Mouse (Mus musculus) lung, adult 18-20 months (tissue): ENCODE data around the gene Akr1e1.
A peak's percentile ranks its signal among the peaks of the same experiment; 100 is the strongest.
"Not testable (repeated sequence)": the region's sequence is repeated elsewhere in the genome, so short reads cannot be mapped to it uniquely, and the experiment has no call there.

Experiments used
- DNase-seq, 2 experiments: peaks; one replicate each; pipeline ENCODE4 v3.0.0; 2022; ENCODE audit warnings: mixed read lengths in 2 of 2

The Akr1e1 gene

DNA sequence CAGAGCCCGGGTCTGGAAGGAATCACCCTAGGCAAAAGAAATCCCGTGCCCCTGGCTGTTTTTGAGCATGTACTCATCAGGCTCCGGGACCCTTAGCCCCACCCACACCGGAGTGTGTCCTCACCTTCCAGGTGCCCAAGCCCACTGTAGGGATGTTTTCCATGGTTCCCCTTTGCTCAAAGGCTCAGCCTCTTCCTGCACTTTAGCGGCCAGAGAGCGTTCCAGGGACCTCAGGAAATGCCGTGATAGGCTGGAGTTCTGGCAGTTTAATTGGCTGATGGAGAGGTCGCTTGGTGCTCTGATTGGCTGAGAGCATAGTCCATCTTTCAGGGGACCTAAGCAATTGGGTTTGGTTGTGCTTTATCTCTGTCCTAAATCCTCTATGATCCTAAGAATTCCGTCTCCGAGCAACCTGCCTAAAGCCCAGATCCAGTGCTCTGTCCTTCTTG is at the start of gene Akr1e1:
Gene Akr1e1, minus strand, starts transcription at position 214 of the 449 bp plus-strand sequence.
- peak; percentile 94 for DNase-seq

DNA sequence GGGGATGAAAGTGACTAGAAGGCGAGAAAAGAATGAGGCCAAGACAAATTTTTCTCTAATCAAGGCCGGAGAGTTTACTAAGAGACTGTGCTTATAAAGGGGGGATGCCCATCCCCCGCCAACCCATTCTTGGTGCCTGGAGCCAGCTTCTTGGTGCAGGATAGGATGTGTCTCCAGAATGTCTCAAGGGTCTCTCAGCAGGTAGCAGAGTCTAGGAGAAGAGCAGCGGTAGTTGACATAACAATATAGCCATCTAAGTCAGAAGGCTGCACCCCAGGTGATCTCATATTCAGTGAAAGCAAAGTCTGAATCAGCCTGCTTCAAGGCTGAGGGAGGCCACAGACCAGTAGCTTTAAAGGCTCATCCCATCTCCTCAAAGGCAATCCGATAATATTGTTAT is 49.4 kb upstream of the Akr1e1 start:
- no peak for DNase-seq

DNA sequence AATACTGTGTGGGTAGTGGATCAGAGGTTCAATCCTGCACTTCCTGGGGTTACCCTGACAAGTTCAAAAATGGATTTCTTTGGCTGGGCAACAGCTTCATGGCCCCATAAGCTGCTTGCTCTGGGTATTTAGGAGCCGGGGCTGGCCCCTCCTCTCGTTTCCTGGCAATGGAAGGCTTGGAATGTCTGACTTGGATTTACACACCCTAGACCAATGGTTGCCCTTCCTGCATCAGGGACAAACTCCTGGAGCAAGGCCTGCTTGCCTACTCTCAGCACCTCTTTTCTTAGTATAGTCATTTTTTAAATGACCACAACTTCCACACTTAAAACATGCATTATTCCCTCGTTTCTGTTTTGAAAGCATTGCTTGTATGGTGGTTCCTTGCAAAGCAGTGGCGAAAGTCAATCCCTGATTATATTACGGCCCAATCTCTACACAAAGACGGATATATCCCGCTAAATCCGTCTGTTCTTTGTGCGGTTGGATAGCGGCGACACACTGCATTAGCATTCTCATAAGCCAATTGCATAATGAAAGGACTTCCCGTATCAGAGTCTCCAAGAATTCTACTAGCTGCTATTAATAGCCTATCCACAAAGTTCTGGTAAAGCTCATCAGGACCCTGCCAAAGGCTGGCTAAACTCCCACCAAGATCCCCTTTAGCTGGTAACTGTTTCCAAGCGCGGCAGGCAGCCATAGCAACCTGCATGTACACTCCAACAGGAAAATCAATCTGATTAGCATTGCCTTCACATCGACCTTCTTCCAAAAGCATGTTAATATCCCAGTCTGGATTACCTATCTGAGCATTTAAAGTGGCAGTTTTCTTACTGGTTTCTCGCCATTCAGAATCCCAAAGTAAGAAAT is 47.5 kb upstream of the Akr1e1 start:
- DNase-seq = no peak

DNA sequence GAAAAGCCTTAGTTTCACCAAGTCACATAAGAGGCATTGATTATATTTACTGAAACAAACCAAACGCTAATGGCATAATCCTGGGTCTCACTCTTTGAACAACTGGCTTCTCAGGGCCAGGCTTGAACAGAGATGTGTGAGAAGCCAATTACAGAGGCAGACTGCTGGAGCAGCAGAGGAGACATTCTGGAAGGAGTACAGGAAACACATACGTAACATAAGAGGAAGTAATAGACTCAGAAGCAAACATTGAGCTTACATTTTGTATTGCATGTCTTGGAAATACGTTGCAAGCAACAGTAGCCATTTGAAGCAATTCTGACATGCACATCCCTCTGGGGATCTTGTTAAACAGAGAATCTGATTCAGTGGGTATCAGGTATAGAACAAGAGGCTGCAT is 41.2 kb upstream of the Akr1e1 start:
- no peak for DNase-seq

DNA sequence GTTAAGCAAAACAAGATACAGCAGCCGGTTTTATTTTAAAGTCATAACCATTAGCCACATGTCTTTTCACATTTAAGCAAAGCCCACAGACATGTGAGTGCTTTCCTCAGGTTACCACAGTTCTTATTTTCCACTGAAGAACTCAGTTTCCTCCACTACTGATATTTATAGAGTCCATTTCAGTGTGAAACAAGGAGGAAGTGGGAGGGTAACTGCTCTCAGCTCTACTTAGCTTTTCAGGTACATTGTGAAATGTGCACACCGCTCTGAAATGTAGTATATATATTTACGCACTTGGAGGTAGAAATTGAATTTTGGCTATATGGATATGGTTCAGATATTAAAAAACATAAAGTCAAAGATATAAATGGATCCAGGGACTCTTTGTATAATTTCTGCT is 36.3 kb upstream of the Akr1e1 start:
- DNase-seq = no peak

DNA sequence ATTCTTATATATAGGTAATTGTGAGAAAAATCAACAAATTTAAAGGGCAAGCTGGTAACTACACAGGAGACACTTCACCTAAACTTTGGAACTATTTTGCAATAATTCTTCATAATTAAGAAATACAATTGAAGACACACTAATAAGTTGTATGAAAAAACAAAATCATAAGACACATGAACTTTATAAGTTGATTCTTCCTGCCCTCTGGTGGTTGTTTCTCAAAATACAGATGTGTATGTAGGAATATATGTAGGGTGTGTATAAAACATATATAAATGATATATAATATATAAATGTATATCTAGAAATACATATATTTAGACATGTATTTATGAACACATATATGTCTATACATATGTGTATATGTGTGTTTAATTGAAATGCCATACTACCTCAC is 1.9 kb upstream of the Akr1e1 start:
- DNase-seq = no peak

DNA sequence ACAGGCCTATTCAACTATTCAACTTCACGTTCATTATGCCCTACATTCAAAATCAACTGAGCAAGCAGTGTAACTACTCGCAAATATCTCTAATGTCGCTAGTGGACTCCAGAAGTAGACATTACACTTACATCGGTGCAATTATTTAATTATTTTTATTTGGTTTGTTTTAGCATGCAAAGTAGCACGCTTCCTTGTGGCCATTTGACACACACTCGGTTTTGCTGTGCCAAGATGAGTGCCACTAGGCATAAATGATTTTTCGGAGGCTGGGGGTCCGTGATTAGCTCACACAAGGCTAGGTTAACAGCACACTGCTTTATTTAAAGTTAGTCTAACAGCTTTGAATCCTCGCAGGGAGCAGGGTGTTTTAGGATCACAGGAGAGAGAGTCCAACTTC is 444 bp downstream of the Akr1e1 start:
- DNase-seq = no peak

DNA sequence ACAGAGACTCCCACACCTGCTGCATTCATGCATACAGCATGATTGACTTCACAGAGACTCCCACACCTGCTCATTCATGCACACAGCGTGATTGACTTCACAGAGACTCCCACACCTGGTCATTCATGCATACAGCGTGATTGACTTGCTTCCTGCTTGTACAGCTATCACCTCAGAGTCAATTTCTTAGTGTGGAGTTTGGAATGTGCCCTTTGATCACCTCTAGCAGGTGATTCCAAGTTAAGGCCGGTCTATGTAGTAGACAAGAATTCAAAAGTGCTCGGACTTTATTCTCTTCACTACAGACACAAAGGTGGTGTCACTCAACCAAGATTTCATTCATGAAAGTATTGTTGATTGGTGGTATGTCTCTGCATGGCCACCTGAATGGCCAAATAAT is 2.2 kb downstream of the Akr1e1 start:
- DNase-seq = no peak

DNA sequence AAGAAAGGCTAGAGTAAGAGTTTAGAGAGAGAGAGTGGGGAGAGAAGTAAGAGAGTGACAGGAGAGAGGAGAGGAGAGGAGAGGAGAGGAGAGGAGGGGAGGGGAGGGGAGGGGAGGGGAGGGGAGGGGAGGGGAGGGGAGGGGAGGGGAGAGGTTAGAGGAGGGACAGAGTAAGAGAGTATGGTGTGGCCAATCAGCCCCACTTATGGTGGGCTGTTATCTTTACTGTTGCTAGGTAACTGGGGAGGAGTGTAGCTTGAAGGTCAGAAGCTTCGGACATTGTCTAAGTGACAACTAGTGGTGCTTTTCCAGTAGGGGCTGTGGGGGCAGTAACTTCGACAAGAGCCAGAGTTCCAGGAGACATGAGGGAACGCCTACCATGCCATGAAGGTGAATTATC is 5.5 kb downstream of the Akr1e1 start:
- not testable (repeated sequence) for DNase-seq

DNA sequence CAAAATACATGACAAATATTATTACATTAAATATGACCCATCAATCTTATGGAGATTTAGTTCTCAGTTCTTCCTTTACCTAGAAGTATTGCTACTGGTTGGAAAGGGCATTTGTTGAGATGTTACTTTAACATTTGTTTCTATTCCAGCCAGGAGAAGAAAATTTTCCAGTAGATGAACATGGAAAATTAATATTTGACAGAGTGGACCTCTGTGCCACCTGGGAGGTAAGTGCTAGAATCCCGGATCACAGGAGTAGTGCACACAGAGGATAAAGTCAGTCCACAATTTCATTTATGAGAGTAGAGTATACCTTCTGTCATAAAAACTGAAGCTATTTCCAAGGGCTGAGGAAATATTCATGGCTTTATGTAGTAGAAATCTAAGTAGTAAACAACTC is 32.1 kb downstream of the Akr1e1 start:
- DNase-seq = no peak

DNA sequence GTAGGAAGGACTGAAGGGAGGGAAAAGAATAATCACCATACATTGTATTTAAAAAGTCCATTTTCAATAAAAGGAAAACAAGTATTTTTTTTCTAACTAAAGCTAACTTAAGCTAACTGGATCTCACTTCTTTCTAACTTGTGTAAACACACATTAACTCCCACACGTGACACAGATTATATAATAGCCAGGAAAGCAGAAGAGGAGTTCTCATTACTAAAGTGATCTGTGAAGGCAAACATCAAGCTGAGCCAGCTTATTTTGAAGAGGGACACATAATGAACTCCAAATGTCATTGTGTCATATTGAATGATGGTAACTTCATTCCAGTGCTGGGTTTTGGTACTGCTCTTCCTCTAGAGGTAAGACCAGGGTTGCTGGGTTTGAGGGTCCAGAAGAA is 35.1 kb downstream of the Akr1e1 start, which contains the start of gene Akr1c21:
Gene Akr1c21, plus strand, starts transcription at position 205 of the 400 bp plus-strand sequence.
- no peak for DNase-seq

DNA sequence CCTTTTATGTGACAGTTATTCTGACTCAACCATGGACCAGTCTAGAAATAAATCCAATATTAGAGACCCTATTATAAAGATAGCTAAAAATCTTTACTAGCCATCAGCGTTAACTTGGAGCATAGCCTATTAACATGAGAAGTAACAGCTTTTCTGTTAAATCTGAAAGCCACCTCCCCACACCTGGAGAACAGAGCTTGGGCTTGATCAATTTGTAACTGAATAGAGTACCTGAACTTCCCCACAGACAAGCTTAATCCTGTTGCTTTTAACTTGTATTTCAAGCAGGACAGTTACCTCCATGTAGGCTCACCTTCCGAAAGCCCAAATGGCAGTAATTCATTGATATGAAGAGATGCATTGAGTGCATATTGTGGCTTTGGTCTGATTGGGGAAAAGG is 43.0 kb downstream of the Akr1e1 start:
- no peak for DNase-seq

DNA sequence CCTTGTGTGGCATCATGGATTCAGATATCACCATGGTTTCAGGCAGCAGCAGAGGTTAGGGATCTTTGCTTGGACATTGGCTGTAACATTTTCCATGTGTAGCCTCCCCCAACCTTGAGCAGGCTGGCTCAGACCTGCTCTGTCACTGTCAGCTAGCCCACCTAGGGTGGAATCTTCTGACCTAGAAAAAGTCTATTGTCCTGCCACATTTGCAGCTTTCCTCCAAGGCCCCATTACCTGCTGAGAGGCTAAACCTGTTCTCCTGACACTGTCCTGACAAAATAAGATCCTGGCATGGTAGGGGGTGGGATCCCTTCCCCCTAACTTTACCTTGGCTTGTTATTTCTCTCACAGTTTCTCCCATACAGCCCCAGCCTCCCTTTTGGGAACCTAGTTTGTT is 48.5 kb downstream of the Akr1e1 start:
- no peak for DNase-seq

DNA sequence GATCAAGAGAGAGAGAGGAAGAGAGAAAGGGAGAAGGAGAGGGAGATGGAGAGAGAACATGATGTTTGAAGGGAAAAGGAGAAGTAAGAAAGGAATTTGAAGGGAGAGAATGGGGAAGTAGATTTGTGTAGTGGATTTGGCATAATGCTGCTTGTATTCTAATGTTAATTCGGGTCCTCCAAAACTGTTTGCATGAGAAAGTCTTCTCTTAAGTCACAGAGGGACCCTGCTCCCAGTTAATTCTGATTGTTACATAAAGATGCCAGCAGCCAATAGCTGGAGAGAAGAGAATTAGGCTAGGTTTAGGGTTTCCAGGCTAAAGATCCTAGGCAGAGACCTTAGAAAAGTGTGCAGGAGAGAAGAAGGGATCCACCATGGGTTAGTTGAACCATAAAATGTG is 49.8 kb downstream of the Akr1e1 start:
- no peak for DNase-seq
